Mouse (Mus musculus) intestine, embryonic 16.5 days (tissue): ENCODE results near the gene Dscaml1. TPM values are rescaled to one million over a fixed set of nuclear protein-coding genes. Genes with fewer than 3 reads are reported as not detected.

Experiments
- ATAC-seq: fragments of 200-750 bp; cut with Nextera tagmentation; 2 replicates; pipeline ENCODE4 v1.8.0; 2017; ENCODE audit warnings: moderate TSS enrichment, moderate library complexity
- H3K27ac ChIP-seq: fragments of 300-500 bp; sonication (generic); 2 replicates; pipeline ENCODE4 v1.5.1; 2014; ENCODE audit warnings: mild to moderate bottlenecking, low read length
- H3K27me3 ChIP-seq: fragments of 300-500 bp; sonication (generic); replicated peaks from 2 replicates; pipeline ENCODE4 v1.6.1; 2014; ENCODE audit warnings: low read length, control low read depth, mixed read lengths; ENCODE audit not compliant: control insufficient read depth, insufficient read depth
- H3K36me3 ChIP-seq: fragments of 300-500 bp; sonication (generic); 2 replicates; pipeline ENCODE4 v1.6.1; 2014; ENCODE audit warnings: low read length, control low read depth; ENCODE audit not compliant: control insufficient read depth, insufficient read depth
- H3K4me1 ChIP-seq: fragments of 300-500 bp; sonication (generic); 2 replicates; pipeline ENCODE4 v1.6.1; 2014; ENCODE audit warnings: low read length, control low read depth, mixed read lengths; ENCODE audit not compliant: control insufficient read depth, insufficient read depth
- H3K4me2 ChIP-seq: fragments of 300-500 bp; sonication (generic); 2 replicates; pipeline ENCODE4 v1.6.1; 2014; ENCODE audit warnings: low read depth, low read length, control low read depth
- H3K4me3 ChIP-seq: fragments of 300-500 bp; sonication (generic); 2 replicates; pipeline ENCODE4 v1.5.1; 2014; ENCODE audit warnings: mild to moderate bottlenecking, low read length
- H3K9ac ChIP-seq: fragments of 300-500 bp; sonication (generic); 2 replicates; pipeline ENCODE4 v1.6.1; 2014; ENCODE audit warnings: low read depth, low read length
- H3K9me3 ChIP-seq: fragments of 300-500 bp; sonication (generic); 2 replicates; pipeline ENCODE4 v1.6.1; 2016; ENCODE audit warnings: low read length, control low read depth; ENCODE audit not compliant: control insufficient read depth
- WGBS: fragments of 180-500 bp; shearing (Covaris S2); extraction: QIAGEN DNeasy Blood & Tissue Kit; methylation state at CpG from one replicate; pipeline ENCODE4 v1.1.7; 2014; 5-methylcytosine and 5-hydroxymethylcytosine counted together
- polyA plus RNA-seq: library from polyadenylated mRNA; unstranded; fragments of >200 nt; fragmentation: Nextera tagmentation; extraction: Ambion mirVana; gene quantifications from 2 replicates; pipeline ENCODE4 v1.2.1, GENCODE M21; 2015

The Dscaml1 gene
- polyA plus RNA-seq, 1 experiment from 2014 or later, result 0.33 TPM

GRCm38 (mm10) chr9:45555036-45555826, 128.8 kb downstream of the Dscaml1 start:
- H3K4me1 ChIP-seq, result peaks cover 10% of the 10 kb centered on the region
- ATAC-seq, result 0 out of 2 replicates have a peak, but pooled peaks have one; percentile 48
- H3K4me3 ChIP-seq, result no peak overlapping the region
- H3K4me2 ChIP-seq, result no peak overlapping the region
- WGBS, result 25% methylated on average over 17 of the region's 17 CpGs
- H3K36me3 ChIP-seq, result no peaks in the 10 kb centered on the region
- H3K27me3 ChIP-seq, result no peaks in the 10 kb centered on the region
- no peaks in the 10 kb centered on the region for H3K9me3 ChIP-seq
- H3K9ac ChIP-seq, result 0 out of 2 replicates have a peak overlapping the region, but pooled peaks have one; percentile 19
- no peak overlapping the region; the same call in 1 of the 2 replicates for H3K27ac ChIP-seq

- WGBS, result 94% methylated on average over 3 of the region's 3 CpGs
- no peak for ATAC-seq
- Histone ChIP-seq H3K9ac (no peak overlapping the region), H3K36me3 (no peaks in the 10 kb centered on the region), H3K27ac (no peak overlapping the region), H3K9me3 (no peaks in the 10 kb centered on the region), H3K4me3 (no peak overlapping the region), H3K4me2 (no peak overlapping the region), H3K27me3 (no peaks in the 10 kb centered on the region), H3K4me1 (peaks cover 10% of the 10 kb centered on the region)
These were observed 130.5 kb downstream of the Dscaml1 start for GRCm38 (mm10) chr9:45556882-45557281.

GRCm38 (mm10) chr9:45560987-45561386, 134.6 kb downstream of the Dscaml1 start:
- no peak overlapping the region for H3K4me3 ChIP-seq
- H3K4me1 ChIP-seq, result no peaks in the 10 kb centered on the region
- no peak overlapping the region for H3K27ac ChIP-seq
- ATAC-seq, result no peak
- no peak overlapping the region for H3K9ac ChIP-seq
- H3K36me3 ChIP-seq, result no peaks in the 10 kb centered on the region
- no peaks in the 10 kb centered on the region for H3K27me3 ChIP-seq
- 72% methylated on average over 6 of the region's 6 CpGs for WGBS
- no peaks in the 10 kb centered on the region for H3K9me3 ChIP-seq
- H3K4me2 ChIP-seq, result no peak overlapping the region

- H3K4me3 ChIP-seq, result no peak overlapping the region
- no peaks in the 10 kb centered on the region for H3K36me3 ChIP-seq
- no peak overlapping the region for H3K9ac ChIP-seq
- no peaks in the 10 kb centered on the region for H3K4me1 ChIP-seq
- WGBS, result 74% methylated on average over 5 of the region's 5 CpGs
- H3K9me3 ChIP-seq, result no peaks in the 10 kb centered on the region
- no peaks in the 10 kb centered on the region for H3K27me3 ChIP-seq
- no peak for ATAC-seq
- no peak overlapping the region for H3K27ac ChIP-seq
- no peak overlapping the region for H3K4me2 ChIP-seq
These were observed 140.6 kb downstream of the Dscaml1 start for GRCm38 (mm10) chr9:45566843-45567578.

GRCm38 (mm10) chr9:45569680-45570079, 143.3 kb downstream of the Dscaml1 start:
- Histone ChIP-seq H3K36me3 (no peaks in the 10 kb centered on the region), H3K27me3 (no peaks in the 10 kb centered on the region), H3K27ac (no peak overlapping the region), H3K9ac (no peak overlapping the region), H3K4me2 (no peak overlapping the region), H3K4me1 (no peaks in the 10 kb centered on the region), H3K4me3 (no peak overlapping the region), H3K9me3 (no peaks in the 10 kb centered on the region)
- no peak for ATAC-seq
- 67% methylated on average over 3 of the region's 3 CpGs for WGBS

- Histone ChIP-seq H3K27me3 (no peaks in the 10 kb centered on the region), H3K9me3 (no peaks in the 10 kb centered on the region), H3K9ac (no peak overlapping the region), H3K27ac (no peak overlapping the region), H3K4me1 (no peaks in the 10 kb centered on the region), H3K36me3 (no peaks in the 10 kb centered on the region), H3K4me3 (no peak overlapping the region), H3K4me2 (no peak overlapping the region)
- ATAC-seq, result no peak
- WGBS, result 75% methylated on average over 5 of the region's 5 CpGs
These were observed 143.9 kb downstream of the Dscaml1 start for GRCm38 (mm10) chr9:45570346-45570745.

- no peaks in the 10 kb centered on the region for H3K36me3 ChIP-seq
- H3K4me1 ChIP-seq, result no peaks in the 10 kb centered on the region
- peak; percentile 44; the same call in 1 of the 2 replicates for ATAC-seq
- H3K9me3 ChIP-seq, result no peaks in the 10 kb centered on the region
- H3K27ac ChIP-seq, result peak overlapping the region; percentile 59
- WGBS, result 34% methylated on average over 9 of the region's 9 CpGs
- no peaks in the 10 kb centered on the region for H3K27me3 ChIP-seq
- no peak overlapping the region for H3K4me3 ChIP-seq
- H3K9ac ChIP-seq, result no peak overlapping the region
- no peak overlapping the region for H3K4me2 ChIP-seq
These were observed 146.5 kb downstream of the Dscaml1 start for GRCm38 (mm10) chr9:45572787-45573492.

GRCm38 (mm10) chr9:45573493-45573815, 147.0 kb downstream of the Dscaml1 start:
- Histone ChIP-seq H3K4me2 (no peak overlapping the region), H3K27ac (peak overlapping the region; percentile 59; the same call in 1 of the 2 replicates), H3K4me3 (no peak overlapping the region), H3K9ac (no peak overlapping the region), H3K4me1 (no peaks in the 10 kb centered on the region), H3K27me3 (no peaks in the 10 kb centered on the region), H3K9me3 (no peaks in the 10 kb centered on the region), H3K36me3 (no peaks in the 10 kb centered on the region)
- ATAC-seq, result peak; percentile 28; the same call in 1 of the 2 replicates

GRCm38 (mm10) chr9:45574021-45574420, 147.6 kb downstream of the Dscaml1 start:
- 82% methylated on average over 8 of the region's 8 CpGs for WGBS
- Histone ChIP-seq H3K4me2 (no peak overlapping the region), H3K4me3 (no peak overlapping the region), H3K4me1 (no peaks in the 10 kb centered on the region), H3K36me3 (no peaks in the 10 kb centered on the region), H3K9me3 (no peaks in the 10 kb centered on the region), H3K9ac (no peak overlapping the region), H3K27me3 (no peaks in the 10 kb centered on the region), H3K27ac (no peak overlapping the region)
- no peak for ATAC-seq
